Mouse (Mus musculus) midbrain, embryonic 15.5 days (tissue): ENCODE results near the gene Rpl3l. TPM values are rescaled to one million over a fixed set of nuclear protein-coding genes. Genes with fewer than 3 reads are reported as not detected.
A peak's percentile ranks its signal among the peaks of the same experiment; 100 is the strongest.

Experiments
- ATAC-seq: fragments of 200-750 bp; cut with Nextera tagmentation; replicated peaks from 2 replicates; pipeline ENCODE4 v1.8.0; 2017; ENCODE audit warnings: moderate TSS enrichment
- H3K27ac ChIP-seq: fragments of 300-500 bp; sonication (generic); 2 replicates; pipeline ENCODE4 v1.5.1; 2015; ENCODE audit warnings: mild to moderate bottlenecking, inconsistent platforms
- H3K27me3 ChIP-seq: fragments of 300-500 bp; sonication (generic); replicated peaks from 2 replicates; pipeline ENCODE4 v1.6.1; 2015; ENCODE audit warnings: inconsistent platforms
- H3K36me3 ChIP-seq: fragments of 300-500 bp; sonication (generic); replicated peaks from 2 replicates; pipeline ENCODE4 v1.6.1; 2015; ENCODE audit warnings: inconsistent platforms
- H3K4me1 ChIP-seq: fragments of 300-500 bp; sonication (generic); 2 replicates; pipeline ENCODE4 v1.6.1; 2015; ENCODE audit warnings: inconsistent platforms
- H3K4me2 ChIP-seq: fragments of 300-500 bp; sonication (generic); 2 replicates; pipeline ENCODE4 v1.6.1; 2015; ENCODE audit warnings: inconsistent platforms, mild to moderate bottlenecking, moderate library complexity
- H3K4me3 ChIP-seq: fragments of 300-500 bp; sonication (generic); 2 replicates; pipeline ENCODE4 v1.5.1; 2015; ENCODE audit warnings: mild to moderate bottlenecking, inconsistent platforms
- H3K9ac ChIP-seq: fragments of 300-500 bp; sonication (generic); 2 replicates; pipeline ENCODE4 v1.6.1; 2015; ENCODE audit warnings: mild to moderate bottlenecking, inconsistent platforms
- H3K9me3 ChIP-seq: fragments of 300-500 bp; sonication (generic); 2 replicates; pipeline ENCODE4 v1.6.1; 2016; ENCODE audit warnings: inconsistent platforms
- WGBS: fragments of 180-500 bp; shearing (Covaris S2); methylation state at CpG from one replicate; pipeline ENCODE4 v1.1.7; 2015; ENCODE audit warnings: mixed read lengths; 5-methylcytosine and 5-hydroxymethylcytosine counted together
- polyA plus RNA-seq: library from polyadenylated mRNA; unstranded; fragments of >200 nt; fragmentation: Nextera tagmentation; extraction: Ambion mirVana; gene quantifications from 2 replicates; pipeline ENCODE4 v1.2.1, GENCODE M21; 2015

Gene Rpl3l
- not detected in 2 replicates for polyA plus RNA-seq

DNA sequence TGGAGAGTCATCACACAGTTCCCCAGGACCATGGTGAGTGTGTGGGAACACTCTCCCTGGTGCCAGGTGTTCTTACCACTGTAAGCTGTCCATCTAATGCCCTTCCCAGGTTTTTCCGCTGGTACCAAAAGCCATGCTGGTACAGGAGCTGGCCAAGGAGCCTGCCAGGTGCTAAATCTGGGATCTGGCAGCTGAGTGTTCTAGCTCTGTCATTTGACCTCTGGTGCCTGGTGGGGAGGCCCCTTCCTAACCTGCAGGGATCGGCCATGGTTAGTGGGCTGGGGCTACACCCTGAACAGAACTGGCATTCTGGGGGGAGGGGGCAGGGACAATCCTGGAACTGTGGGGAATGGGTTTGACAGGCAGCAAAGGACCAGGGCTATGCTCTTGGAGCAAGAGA, at the start of gene Rpl3l:
Gene Rpl3l, plus strand, starts transcription at position 203 of the 400 bp plus-strand sequence.
- Histone ChIP-seq H3K4me1 (peaks cover 16% of the 10 kb centered on the region), H3K27me3 (peaks cover 9% of the 10 kb centered on the region), H3K4me2 (no peak within 1 kb of the TSS), H3K4me3 (no peak within 1 kb of the TSS), H3K9ac (no peak within 1 kb of the TSS), H3K36me3 (no peaks in the 10 kb centered on the region), H3K27ac (no peak within 1 kb of the TSS), H3K9me3 (no peaks in the 10 kb centered on the region)
- WGBS, result 70% methylated on average over 2 of the region's 2 CpGs
- no peak for ATAC-seq

GRCm38 (mm10) chr17:24686514-24686913, 41.1 kb upstream of the Rpl3l start:
- Histone ChIP-seq H3K9me3 (no peaks in the 10 kb centered on the region), H3K4me1 (peaks cover 35% of the 10 kb centered on the region), H3K27me3 (peaks cover 7% of the 10 kb centered on the region), H3K4me3 (no peak overlapping the region), H3K4me2 (no peak overlapping the region), H3K36me3 (peaks cover 1% of the 10 kb centered on the region), H3K9ac (no peak overlapping the region), H3K27ac (no peak overlapping the region)
- WGBS, result 24% methylated on average over 16 of the region's 16 CpGs
- ATAC-seq, result no peak

DNA sequence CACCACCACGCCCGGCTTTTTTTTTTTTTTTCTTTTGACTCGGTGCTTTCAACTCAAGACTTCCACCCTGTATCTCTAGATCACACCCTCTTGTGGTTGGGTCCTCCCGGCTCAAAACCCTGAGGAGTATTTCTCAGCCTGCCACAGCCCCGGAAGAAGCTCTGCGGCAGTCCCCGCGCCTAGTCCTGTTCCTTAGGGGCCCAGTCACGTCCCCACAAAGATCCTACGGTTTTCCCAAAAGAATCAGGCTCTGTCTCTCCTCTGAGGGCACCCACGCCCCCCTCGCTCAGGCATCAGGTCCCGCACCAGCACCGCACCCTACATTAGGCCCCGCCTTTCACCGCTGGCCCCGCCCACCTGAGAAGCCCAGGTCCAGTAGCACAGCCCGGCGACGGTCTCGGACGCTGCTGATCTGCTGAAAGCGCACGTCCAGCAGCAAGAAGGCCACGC, 40.4 kb upstream of the Rpl3l start:
- Histone ChIP-seq H3K9ac (peak overlapping the region; percentile 42), H3K27me3 (peaks cover 7% of the 10 kb centered on the region), H3K36me3 (no peaks in the 10 kb centered on the region), H3K27ac (no peak overlapping the region), H3K9me3 (no peaks in the 10 kb centered on the region), H3K4me2 (peak overlapping the region; percentile 63), H3K4me1 (peaks cover 35% of the 10 kb centered on the region), H3K4me3 (peak overlapping the region; percentile 81)
- WGBS, result 3% methylated on average over 25 of the region's 25 CpGs
- no peak for ATAC-seq

DNA sequence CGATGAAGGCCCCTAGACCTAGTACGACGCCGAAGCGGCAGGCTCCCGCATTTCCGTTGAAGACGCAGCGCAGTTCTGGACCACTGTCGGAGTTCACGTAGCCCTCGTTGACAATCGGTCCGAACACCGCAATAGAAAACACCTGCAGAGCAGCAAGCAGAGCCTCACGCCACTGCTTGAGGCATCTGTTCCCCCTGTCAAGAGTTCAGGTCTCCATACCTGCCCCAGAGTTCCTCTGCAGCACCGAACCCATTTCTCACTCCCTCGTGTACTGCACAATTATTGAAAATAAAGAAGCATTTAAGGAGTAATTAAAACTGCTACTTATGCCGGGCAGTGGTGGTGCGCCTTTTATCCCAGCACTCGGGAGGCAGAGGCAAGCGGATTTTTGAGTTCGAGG, 40.0 kb upstream of the Rpl3l start:
- Histone ChIP-seq H3K4me3 (peak overlapping the region; percentile 81), H3K9me3 (no peaks in the 10 kb centered on the region), H3K9ac (peak overlapping the region; percentile 42), H3K27ac (no peak overlapping the region), H3K27me3 (peaks cover 7% of the 10 kb centered on the region), H3K4me2 (peak overlapping the region; percentile 63), H3K4me1 (peaks cover 35% of the 10 kb centered on the region), H3K36me3 (peaks cover 2% of the 10 kb centered on the region; the same call in 1 of the 2 replicates)
- WGBS, result 19% methylated on average over 23 of the region's 23 CpGs
- no peak for ATAC-seq

DNA sequence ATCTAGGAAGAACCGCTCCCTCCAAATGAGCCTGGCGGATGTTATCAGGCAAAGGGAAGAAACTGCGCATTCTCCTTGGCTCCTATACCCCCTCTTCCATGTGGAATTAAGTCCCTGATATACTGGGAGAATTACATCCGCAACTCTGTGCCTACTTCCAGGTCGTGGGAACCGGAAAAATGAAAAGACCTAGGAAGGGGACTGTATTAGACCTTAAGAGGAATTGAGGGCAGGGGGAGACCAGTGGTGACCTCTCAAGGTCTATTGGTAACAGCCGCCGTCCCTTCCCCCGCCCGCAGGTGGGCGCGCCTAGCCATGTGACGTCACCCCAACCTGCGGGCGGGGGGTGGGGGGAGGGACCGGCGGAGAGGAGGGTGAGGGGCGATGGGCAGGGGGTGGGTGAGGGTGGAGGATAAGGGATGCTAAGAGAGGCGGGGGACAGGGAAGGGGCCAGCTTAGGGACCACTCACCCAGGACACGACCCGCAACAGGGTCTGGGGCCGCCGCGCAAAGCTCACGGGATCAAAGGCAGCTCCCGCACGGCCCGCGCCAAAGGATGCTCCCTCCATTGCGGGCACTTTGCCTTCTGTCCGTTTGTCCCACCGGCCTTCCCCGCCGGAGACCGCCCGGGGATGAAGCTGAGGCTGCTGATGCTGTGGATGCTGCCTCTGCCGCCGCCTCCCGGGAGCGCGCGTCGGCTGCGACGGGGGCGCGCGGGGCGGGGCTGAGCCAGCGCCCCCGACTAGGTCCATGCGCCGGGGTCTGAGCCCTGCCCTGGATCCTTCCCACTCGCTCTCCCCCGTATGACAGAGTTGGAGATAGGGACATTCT, 38.2 kb upstream of the Rpl3l start, which contains the start of gene Syngr3:
Gene Syngr3, minus strand, starts transcription at position 705 of the 831 bp plus-strand sequence.
- H3K27me3 ChIP-seq, result peaks cover 7% of the 10 kb centered on the region
- H3K9ac ChIP-seq, result peak within 1 kb of the TSS; percentile 94
- peak within 1 kb of the TSS; percentile 91 for H3K27ac ChIP-seq
- ATAC-seq, result peak; percentile 71
- H3K4me2 ChIP-seq, result peak within 1 kb of the TSS; percentile 63
- peaks cover 4% of the 10 kb centered on the region; the same call in 1 of the 2 replicates for H3K36me3 ChIP-seq
- H3K4me1 ChIP-seq, result peaks cover 39% of the 10 kb centered on the region
- H3K9me3 ChIP-seq, result no peaks in the 10 kb centered on the region
- peak within 1 kb of the TSS; percentile 81 for H3K4me3 ChIP-seq
- WGBS, result under 1% methylated on average over 55 of the region's 55 CpGs

DNA sequence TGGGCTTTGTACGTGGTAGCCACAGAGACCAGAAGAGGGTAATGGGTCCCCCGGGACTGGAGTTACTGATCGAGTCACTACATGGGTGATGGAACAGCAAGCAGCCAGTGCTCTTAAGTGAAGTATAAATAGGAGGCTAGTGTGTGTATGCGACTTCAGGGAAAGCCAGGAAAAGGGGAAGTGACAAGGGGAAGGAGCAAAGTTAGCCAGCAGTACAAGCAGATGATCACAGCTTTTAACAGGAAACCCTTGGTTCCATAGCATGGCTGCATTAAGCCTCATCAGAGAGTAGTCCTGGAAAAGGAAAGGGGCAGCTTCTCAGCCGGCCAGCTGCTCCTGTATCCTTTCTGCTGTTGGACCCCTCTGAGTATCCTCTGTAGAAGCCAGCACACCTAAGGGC, 35.2 kb upstream of the Rpl3l start:
- H3K4me1 ChIP-seq, result peaks cover 52% of the 10 kb centered on the region
- H3K9me3 ChIP-seq, result no peaks in the 10 kb centered on the region
- no peak overlapping the region for H3K4me2 ChIP-seq
- no peak overlapping the region for H3K27ac ChIP-seq
- ATAC-seq, result no peak
- no peak overlapping the region for H3K9ac ChIP-seq
- 86% methylated on average over 5 of the region's 5 CpGs for WGBS
- H3K36me3 ChIP-seq, result peaks cover 4% of the 10 kb centered on the region; the same call in 1 of the 2 replicates
- no peak overlapping the region for H3K4me3 ChIP-seq
- H3K27me3 ChIP-seq, result peaks cover 7% of the 10 kb centered on the region

- peaks cover 30% of the 10 kb centered on the region for H3K4me1 ChIP-seq
- peaks cover 10% of the 10 kb centered on the region for H3K36me3 ChIP-seq
- H3K4me3 ChIP-seq, result peak overlapping the region; percentile 79
- H3K4me2 ChIP-seq, result peak overlapping the region; percentile 58
- H3K27me3 ChIP-seq, result peaks cover 3% of the 10 kb centered on the region; the same call in 1 of the 2 replicates
- peak overlapping the region; percentile 81 for H3K9ac ChIP-seq
- 6% methylated on average over 45 of the region's 51 CpGs for WGBS
- no peak; the same call in 1 of the 2 replicates for ATAC-seq
- no peaks in the 10 kb centered on the region for H3K9me3 ChIP-seq
- H3K27ac ChIP-seq, result peak overlapping the region; percentile 91
These were observed 32.2 kb upstream of the Rpl3l start for GRCm38 (mm10) chr17:24695326-24696010.

- H3K9ac ChIP-seq, result peak within 1 kb of the TSS; percentile 81
- H3K4me2 ChIP-seq, result peak within 1 kb of the TSS; percentile 58
- peak within 1 kb of the TSS; percentile 91 for H3K27ac ChIP-seq
- peaks cover 3% of the 10 kb centered on the region; the same call in 1 of the 2 replicates for H3K27me3 ChIP-seq
- H3K9me3 ChIP-seq, result no peaks in the 10 kb centered on the region
- under 1% methylated on average over 73 of the region's 76 CpGs for WGBS
- peaks cover 17% of the 10 kb centered on the region for H3K36me3 ChIP-seq
- H3K4me1 ChIP-seq, result peaks cover 23% of the 10 kb centered on the region
- ATAC-seq, result peak; percentile 90
- H3K4me3 ChIP-seq, result peak within 1 kb of the TSS; percentile 79
These were observed 31.5 kb upstream of the Rpl3l start, which contains the start of the genes Gfer and Noxo1 for GRCm38 (mm10) chr17:24696011-24696697. Gfer (minus strand) TSS chr17:24696156. Noxo1 (plus strand) TSS chr17:24696234.

DNA sequence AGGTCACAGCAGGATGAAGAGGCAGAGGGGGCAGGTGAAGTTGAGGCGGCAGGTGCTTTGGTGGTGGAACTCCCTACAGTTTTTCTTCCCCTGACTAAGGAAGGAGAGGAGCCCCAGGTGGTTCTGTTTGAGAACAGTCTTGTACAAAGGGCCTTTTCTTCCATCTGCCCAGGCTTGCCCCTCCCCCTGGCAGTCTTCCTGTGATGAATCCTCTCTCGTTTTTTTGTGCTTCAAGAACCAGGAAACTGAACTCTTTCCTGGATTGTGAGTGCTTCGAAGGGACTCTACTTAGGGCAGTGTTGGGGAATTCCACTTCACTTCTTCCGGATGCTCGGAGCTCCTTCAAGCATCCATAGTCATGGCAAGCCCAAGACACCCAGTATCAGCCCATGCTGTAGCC, 29.6 kb upstream of the Rpl3l start:
- 16% methylated on average over 5 of the region's 5 CpGs for WGBS
- no peak for ATAC-seq
- H3K4me2 ChIP-seq, result no peak overlapping the region
- no peak overlapping the region for H3K27ac ChIP-seq
- H3K27me3 ChIP-seq, result peaks cover 3% of the 10 kb centered on the region; the same call in 1 of the 2 replicates
- H3K36me3 ChIP-seq, result peaks cover 28% of the 10 kb centered on the region; the same call in 1 of the 2 replicates
- no peak overlapping the region for H3K4me3 ChIP-seq
- H3K9me3 ChIP-seq, result no peaks in the 10 kb centered on the region
- H3K9ac ChIP-seq, result no peak overlapping the region
- H3K4me1 ChIP-seq, result peaks cover 21% of the 10 kb centered on the region

- no peak overlapping the region for H3K9ac ChIP-seq
- no peaks in the 10 kb centered on the region for H3K9me3 ChIP-seq
- WGBS, result 70% methylated on average over 9 of the region's 9 CpGs
- peaks cover 21% of the 10 kb centered on the region for H3K4me1 ChIP-seq
- no peak for ATAC-seq
- peaks cover 29% of the 10 kb centered on the region; the same call in 1 of the 2 replicates for H3K36me3 ChIP-seq
- no peak overlapping the region for H3K27ac ChIP-seq
- no peak overlapping the region for H3K4me2 ChIP-seq
- no peak overlapping the region for H3K4me3 ChIP-seq
- H3K27me3 ChIP-seq, result peaks cover 3% of the 10 kb centered on the region; the same call in 1 of the 2 replicates
These were observed 28.9 kb upstream of the Rpl3l start for GRCm38 (mm10) chr17:24698715-24699114.

- H3K4me2 ChIP-seq, result no peak overlapping the region
- peaks cover 37% of the 10 kb centered on the region; the same call in 1 of the 2 replicates for H3K36me3 ChIP-seq
- 78% methylated on average over 2 of the region's 2 CpGs for WGBS
- no peak overlapping the region for H3K4me3 ChIP-seq
- H3K9ac ChIP-seq, result no peak overlapping the region
- H3K9me3 ChIP-seq, result no peaks in the 10 kb centered on the region
- peaks cover 17% of the 10 kb centered on the region for H3K4me1 ChIP-seq
- ATAC-seq, result no peak
- H3K27me3 ChIP-seq, result peaks cover 3% of the 10 kb centered on the region; the same call in 1 of the 2 replicates
- H3K27ac ChIP-seq, result no peak overlapping the region
These were observed 28.1 kb upstream of the Rpl3l start for GRCm38 (mm10) chr17:24699473-24699872.
